Mouse (Mus musculus) ovary, postnatal 36 days (tissue): ENCODE data around the gene Ass1.
A peak's percentile ranks its signal among the peaks of the same experiment; 100 is the strongest.

Experiments used
- DNase-seq: peaks from one replicate; pipeline ENCODE4 v3.0.0; 2022; ENCODE audit warnings: low spot score, mixed read lengths

Gene Ass1

DNA sequence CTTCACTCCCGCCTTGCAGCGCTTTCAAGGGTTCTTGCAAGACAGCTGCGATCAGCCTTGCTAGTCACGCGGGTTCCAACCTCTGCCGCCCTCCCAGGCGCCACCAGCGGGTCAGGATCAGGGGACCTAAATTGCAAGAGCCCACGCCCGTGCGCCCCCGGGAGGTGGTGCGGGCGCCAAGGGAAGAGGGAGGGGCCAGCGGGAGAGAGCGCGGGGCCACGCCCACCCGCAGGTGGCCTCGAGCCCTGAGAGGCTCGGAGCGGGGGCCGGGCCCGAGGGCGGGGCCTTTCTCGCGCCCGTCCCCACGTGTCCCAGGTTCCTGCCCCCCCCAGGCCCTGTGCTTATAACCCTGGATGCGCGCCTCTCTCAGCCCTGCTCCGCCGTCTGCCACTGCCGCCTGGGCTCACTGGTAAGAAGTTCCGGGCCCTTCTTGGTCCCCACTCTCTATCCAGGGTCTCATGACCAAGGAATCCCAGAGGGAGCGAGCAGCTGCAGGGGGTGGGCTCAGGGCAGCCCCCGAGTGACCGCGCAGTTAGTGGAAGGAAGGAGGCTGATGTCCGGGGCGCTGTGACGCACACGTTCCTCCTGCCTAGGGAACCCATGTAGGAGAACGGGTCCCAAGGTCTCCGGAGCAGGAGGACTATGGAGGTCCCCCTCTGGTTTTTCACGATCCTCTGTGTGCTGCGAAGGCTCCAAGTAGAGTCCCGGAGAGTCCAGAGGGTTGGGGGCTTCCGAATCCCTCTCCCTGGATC, at the start of gene Ass1:
TSS of gene Ass1 (plus strand) at position 277 of the 752 bp plus-strand sequence.
- peak; percentile 86 for DNase-seq

DNA sequence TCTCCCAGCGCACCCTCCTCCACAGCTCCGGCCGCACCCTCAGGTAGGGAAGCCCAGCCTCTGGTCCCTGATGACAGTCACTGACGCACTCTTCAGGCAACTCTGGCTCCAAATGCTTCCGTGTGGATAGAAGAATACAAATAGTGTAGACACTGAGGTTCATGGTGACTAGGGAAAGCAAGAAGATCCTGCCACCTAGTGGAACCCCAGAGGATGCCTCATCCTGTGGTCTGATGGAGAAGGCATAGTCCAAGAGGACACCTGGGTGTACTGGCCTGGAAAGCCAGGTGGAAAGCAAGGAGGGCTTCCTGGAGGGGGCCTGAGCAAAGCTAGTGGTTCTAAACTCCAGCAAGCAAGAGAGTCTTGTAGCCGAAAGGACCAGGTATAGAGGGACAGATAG, 49.1 kb upstream of the Ass1 start:
- no peak for DNase-seq

DNA sequence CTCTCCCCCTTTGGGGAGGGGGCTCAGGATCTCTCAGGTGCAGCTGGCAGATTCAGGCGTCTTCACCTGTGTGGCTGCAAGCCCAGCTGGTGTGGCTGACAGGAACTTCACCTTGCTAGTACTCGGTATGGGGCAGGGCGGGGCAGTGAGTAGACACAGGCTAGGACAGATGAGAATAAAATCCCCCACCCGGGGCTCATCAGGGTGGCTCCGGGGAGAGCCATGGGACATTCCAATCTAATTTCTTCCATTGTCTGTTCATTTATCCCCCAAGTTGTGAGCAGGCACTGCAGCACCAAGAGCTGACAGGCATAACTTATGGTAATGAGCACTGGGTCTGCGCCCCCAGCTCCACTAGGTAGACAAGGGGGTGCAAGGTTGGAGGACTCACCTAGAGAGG, 47.4 kb upstream of the Ass1 start:
- DNase-seq: no peak

DNA sequence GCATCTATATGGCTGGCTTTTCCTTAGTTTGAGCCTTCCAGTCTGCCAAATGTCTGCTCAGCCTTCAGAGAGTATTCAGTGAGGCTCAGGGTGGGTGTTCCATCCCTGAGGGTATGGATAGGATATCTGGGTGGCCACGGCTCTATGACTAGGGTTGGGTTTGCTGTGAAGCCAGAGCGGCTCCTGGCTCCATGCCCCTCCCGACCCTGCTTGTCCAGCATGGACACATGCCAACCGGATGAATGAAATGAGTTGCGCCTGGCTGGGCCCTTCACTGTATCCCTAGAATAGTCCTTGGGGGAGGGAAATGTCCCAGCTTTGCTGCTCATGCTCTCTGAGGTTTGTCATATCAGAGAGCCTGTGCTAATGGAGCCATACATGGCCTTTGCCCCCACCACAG, 38.5 kb upstream of the Ass1 start:
- DNase-seq: no peak

DNA sequence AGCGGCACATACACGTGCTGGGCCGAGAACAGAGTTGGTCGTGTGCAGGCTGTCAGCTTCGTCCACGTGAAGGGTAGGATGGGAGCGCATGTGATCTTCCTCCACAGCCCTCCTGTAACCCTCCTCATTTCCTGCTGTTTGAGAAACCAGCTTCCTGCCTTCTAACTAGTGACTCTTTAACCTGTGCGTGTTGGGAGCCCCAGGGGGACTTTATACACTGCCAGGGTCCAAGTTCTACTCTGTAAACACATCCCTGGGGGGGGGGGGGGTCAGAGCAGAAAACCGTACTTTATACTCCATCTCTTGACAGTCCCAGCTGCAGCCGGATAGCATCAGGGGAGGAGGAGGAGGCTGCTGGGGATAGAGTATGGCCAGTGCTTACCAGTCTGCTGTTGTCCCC, 35.3 kb upstream of the Ass1 start:
- no peak for DNase-seq

DNA sequence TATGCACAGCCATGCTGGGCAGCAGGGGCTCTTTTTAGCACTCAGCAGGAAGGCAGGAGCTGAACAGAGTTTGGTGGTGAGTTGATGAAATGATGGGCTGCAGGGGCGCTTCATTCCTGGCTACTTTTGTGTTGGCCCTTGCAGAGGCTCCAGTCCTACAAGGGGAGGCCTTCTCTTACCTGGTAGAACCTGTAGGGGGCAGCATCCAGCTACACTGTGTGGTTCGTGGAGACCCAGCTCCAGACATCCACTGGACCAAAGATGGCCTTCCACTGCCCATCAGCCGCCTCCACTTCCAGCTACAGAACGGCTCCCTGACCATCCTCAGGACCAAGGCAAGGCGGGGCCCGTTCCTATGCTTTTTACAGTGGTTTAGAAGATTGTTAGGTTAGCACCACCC, 34.4 kb upstream of the Ass1 start:
- peak; percentile 60 for DNase-seq

DNA sequence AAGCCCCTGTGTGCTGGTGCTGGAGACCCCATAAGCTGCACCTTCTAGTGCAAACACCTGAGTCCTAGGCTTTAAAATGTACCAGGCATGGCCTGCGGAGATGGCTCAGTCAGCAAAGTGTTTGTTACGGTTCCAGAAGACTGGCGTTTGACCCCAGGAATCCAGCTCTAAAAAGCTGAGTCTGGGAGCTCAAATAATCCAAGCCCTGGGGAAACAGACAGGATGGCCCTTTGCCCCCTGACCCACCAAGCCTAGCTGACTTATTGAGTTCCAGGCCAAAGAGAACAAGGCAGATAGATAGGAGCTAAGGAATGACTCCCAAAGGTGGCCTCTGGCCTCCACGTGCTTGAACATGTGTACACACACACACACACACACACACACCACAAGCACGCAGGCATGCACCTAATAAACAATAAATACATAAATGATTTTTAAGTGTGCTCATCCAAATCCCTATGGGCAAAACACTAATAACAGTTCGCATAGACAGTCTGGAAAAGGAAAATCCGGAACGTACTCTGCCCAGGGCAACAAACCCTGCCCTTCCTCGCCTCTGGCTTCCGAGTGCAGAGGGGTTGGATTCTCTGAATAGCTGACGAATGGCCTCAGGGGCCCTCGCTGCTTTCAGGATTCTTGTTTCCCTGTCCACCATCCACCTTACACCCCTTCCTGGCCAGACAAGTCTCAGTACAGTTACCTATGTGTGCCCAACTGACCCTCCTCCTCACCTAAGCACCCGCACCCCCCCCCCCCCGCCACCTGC, 32.3 kb upstream of the Ass1 start:
- DNase-seq: no peak

DNA sequence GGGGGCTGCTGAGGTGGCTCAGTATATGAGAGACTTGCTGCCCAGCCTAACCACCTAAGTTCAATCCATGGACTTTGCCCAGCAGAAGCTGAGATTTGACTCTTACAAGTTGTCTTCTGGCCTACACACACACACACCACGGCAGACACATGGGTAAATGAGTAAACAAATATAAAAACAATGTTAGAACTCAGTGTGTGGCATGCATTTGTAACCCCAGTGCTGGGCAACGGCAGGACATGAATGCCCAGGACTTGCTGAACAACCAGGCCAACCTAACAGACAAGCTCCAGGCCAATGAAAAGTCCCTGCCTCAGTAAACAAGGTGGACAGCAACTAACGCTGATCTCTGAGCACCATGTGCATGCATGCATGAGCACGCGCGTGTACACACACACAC, 30.4 kb upstream of the Ass1 start:
- no peak for DNase-seq

DNA sequence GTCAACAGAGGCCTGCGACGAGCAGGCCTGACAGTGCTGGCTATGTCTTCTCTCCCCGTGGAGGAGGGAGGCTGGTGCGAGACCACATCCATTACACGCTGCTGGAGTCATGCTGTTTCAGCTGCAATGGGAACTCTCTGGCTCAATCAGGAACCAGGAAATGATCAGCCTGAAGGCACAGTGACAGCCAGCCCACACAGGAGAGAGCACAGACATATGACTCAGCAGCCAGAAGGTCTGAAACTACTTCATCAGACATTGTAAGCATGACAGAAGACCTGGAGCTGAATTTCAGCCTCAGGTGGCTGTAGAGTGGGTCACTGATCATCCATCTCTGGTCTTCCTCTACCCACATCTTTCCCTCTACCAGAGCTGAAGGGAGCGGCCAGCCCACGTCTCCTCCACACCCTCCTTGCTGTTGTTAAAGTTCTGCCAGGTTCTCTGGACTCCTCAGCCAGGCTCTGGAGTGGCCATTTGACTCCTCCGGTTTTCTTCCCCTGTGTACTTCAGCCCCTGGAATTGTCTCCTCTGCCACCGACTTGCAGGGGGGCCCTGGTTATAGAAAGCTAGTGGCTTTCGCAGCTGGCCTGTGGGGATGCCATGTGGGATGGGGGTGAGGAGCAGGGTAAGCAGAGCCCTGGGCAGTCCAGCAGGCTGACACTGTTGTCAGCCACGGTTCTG, 27.4 kb upstream of the Ass1 start:
- DNase-seq: no peak

DNA sequence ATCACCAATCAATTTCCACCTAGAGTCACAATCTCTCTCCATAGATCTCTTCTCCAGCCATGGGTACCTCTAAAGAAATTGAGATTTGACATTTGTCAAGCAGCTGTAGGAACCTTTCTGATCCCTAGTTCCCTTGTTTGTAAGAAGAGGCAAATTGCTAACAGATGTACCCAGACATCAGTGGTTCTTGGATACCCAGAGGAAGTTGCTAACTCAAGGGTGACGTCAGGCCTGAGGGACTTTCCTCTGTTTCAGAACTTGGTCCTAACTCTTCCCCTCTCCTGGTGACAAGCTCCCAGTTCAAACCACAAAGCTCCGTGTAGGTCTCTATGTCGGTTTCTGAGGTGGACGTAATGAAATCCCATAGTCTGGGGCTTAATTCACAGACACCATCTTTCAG, 24.0 kb upstream of the Ass1 start:
- no peak for DNase-seq

DNA sequence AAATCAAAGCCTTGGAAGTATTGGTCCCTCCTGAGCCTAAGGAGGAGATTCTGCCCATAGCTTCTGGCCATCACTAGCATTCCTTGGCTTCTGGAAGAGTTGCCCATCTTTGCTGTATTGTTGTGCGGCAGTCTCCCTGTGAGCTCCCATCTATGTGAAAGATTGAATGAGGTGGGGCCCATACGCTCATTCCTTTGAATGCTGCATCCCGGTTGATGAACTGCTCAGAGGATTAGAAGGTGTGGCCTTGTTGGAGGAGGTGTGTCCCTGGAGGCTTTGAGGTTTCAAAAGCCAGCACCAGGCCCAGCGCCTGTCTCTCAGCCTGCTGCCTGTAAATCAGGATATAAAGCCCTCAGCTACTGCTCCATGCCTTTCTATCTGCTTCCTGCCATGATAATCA, 23.6 kb upstream of the Ass1 start:
- DNase-seq: no peak

DNA sequence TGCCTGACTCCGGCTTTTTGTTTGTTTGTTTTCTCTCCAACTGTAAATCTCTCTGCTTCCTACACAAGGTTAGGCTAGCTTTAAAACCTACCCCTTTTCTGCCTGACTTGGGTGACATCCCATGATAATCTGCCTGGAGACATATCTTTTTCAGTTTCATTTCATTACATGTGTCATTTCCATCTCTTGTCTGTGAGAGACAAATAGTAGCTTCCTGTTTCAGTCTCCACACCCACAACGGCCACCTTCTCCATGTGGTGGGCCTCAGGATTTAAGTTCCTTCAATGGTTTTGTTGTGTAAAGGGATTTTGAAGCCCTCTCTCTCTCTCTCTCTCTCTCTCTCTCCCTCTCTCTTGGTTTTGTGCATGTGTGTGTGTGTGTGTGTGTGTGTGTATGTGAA, 22.5 kb upstream of the Ass1 start:
- DNase-seq: no peak

DNA sequence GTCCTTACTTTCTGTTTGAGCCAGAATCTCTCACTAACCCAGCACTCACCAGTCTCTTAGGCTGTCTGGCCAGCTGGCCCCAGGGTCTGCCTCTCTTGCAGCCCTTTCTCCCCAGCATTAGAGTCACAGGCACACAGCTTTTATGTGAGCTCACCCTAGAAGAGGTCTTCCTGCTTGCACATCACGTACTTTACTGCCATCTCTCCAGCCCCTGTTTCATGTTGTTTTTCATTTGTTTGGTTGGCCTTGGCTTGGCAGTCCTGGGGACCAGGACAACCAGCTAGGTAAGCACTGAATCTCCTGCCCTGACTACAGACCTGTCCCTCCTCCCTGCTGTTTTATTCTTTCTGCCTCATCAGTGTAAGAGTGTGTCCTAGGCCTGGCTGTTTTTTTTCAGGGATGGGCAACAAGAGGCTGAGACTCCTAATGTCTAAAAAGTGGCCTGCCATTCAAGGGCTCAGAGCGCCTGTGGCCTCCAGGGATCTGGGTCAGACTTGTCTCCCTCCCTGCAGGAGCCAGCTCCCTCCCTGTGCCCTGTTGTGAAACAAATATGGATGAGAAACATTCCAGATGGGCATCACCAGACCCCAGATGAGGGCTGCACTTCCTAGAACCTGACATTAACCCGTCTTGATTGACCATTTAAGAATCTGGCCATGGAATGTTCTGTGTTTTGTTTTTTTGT, 21.1 kb upstream of the Ass1 start:
- no peak for DNase-seq

DNA sequence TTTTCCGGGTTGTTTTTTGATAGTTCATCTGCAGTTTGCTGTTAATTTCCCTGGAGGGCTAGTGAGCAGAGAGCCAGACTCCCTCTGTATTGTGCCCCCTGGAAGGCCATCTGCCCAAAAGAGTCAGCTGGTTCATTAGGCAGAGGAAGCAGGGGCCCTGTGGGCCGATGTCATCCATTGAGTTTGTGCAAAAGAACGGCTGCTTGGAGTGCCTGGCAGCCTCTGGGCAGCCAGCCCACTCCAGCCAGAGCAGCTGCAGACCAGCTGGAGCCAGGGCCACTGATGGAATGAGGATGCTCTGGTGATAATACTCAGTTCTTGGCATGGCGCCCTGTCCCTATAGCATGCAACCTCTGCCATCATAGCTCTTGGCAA, 20.6 kb upstream of the Ass1 start:
- DNase-seq: peak; percentile 66

DNA sequence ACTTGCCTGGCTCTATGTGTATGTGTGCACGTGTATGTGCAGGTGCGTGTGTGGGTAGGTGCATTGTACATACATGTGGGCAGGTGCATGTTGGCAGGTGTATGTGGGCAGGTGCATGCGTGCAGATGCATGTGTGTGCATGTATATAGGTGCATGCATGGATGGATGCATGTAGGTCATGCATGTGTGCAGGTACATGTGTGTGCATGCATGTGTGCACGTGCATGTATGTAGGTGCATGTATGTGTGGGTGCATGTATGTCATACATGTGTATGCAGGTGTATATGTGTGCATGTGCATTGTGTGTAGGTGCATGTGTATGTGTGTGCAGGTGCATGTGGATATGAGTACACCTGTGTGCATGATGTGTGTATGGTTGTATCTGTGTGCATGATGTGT, 20.1 kb upstream of the Ass1 start:
- DNase-seq: no peak

DNA sequence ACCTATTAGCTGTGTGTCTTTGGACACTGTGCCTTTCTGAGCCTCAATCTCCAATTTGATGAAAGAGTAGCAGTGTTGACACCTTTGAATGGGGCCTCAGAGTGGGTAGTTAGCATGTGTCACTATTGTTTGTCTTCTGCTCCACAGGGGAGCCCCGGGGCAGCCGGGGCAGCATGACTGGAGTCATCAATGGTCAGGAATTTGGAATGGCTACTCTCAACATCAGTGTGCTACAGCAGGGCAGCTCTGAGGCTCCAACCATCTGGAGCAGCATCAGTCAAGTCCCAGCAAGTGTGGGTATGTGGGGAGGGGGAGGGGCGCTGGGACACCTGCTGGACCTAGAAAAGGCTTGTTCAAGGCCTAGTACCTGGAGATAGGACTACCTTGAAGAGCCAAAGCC, 19.3 kb upstream of the Ass1 start:
- no peak for DNase-seq

DNA sequence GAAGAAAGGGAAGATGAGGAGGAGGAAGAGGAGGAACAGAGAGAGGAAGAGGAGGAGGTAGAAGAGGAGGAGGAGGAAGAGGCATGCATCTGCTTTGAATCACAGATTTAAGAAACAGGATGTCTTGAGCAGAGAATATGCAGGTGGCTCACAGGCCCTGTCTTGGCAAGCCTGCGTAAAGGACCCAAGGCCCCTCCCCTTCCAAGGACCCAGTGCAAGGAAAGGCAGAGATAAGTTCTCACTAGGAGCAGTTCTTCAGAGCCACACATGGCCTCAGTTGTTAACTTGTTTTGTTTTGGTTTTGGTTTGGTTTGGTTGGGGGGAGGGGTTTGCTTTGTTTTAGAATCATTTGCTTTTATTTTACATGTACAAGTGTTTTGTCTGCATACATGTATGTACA, 18.5 kb upstream of the Ass1 start:
- no peak for DNase-seq

DNA sequence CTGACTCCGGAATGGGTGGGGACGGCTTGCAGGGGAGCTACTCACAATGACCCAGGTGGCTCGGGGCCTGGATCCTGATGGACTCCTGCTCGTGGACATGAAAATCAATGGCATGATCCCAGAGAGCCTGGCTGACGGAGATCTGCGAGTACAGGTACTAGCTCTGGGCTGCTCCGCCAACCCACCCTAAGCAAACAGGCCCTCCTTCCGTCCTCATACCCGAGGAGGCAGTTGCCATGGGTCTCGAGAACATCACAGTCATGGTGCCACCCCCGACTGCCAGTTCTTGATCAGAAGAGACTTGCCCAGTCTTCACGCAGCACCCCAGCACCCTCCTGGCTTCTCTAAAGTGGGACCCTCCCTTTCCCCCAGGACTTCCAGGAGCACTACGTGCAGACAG, 17.0 kb upstream of the Ass1 start:
- no peak for DNase-seq

DNA sequence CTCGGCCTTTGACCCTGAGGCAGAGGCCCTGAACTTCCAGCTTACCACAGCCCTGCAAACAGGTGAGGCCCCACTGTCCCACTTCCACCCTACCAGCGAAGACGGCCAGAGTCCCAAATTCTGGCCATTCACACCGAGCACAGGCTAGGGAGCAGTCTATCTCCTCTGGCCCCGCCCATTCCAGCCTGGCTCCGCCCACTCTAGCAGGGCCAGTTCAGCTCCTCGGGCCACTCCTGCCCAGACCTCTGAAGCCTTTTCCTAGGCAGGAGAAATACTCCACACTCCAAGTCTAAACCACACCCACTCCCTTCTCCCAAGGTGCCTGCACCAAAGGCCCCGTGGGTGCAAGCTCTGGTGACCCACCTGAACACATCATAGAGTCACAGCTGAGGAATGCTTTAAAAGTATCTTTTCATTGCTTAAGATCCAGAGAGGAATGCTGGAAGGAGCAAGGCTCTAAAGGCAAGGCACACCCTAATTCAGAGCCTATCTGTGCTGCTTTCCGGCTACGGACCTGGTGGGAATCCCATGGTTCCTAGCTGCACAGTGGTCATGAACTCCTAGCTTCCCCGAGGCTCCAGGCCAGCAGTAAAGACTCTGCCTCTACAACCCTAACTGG, 16.3 kb upstream of the Ass1 start:
- DNase-seq: peak; percentile 59

DNA sequence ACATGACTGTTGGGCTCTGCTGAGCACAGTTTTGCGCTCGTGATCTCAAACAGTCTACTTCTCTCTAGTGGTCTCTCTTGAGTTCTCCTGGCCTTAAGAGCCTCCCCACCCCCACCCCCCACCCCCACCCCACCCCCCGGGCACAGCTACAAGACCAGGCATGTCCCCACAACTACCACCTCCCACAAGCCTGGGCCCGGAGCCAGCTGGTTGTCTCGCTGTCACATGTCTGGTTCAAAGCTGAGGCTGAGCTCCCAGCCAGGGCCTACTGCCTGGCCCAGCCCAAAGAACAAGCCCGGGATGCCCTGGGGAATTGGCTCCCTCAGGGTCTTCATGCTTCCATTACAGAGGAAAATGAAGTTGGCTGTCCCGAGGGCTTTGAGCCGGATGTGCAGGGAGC, 15.7 kb upstream of the Ass1 start:
- DNase-seq: peak; percentile 54

DNA sequence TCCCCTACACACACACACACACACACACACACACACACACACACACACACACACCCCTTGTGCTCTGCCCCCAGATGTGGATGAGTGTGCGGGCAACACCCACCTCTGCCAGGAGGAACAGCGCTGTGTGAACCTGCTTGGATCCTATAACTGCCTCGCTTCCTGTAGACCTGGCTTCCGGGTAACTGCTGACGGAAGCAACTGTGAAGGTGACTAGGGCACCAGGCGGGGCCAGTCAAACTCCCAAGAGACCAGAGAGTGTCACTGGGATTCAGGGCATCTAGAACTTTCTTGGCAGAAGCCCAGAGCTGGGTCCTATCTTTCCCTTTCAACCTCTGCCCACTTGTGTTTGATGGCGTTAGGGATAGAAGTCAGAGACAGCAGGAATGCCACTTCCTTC, 14.6 kb upstream of the Ass1 start:
- DNase-seq: no peak

DNA sequence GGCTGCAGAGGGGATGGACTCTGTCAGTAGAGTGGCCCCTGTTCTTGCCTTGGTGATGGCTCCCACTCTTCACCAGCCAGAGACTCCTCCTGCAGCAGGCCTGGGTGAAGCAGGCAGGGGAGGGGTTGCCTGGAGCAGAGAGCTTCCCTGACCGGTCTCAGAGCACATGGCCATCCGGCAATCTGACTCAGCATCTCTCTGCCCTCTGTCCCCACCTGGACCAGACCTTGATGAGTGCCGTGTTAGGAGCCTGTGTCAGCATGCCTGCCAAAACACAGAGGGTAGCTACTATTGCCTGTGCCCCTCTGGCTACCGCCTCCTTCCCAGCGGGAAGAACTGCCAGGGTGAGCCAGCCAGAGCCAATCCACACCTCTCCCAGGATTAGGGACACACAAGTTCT, 11.5 kb upstream of the Ass1 start:
- no peak for DNase-seq
